Comparison of ENCODE assay signal across 22 mouse cellular contexts in genomic region chr11:115704648-115705047, GRCm38 (mm10).
"Had no signal": no experiment of that assay in that cellular context is flagged by ENCODE, and none has a peak within 500 bp of the region (broad histone marks: within the 10 kb centered on the region; RNA-seq: fewer than 3 reads in every experiment).

No protein-coding gene starts in this region.

- ATAC-seq: liver, postnatal 0 days; lung, postnatal 0 days had no signal

- H3K9ac ChIP-seq: kidney, embryonic 15.5 days; limb, embryonic 12.5 days; limb, embryonic 15.5 days; liver, embryonic 14.5 days; liver, postnatal 0 days; lung, embryonic 14.5 days had no signal

- H3K9me3 ChIP-seq: kidney, embryonic 15.5 days; limb, embryonic 12.5 days; limb, embryonic 15.5 days had no signal

- DNase-seq: kidney, adult 11 months; kidney, adult 8-10 months; kidney, postnatal 10 days; kidney, postnatal 36 days; left cerebral cortex, postnatal 4 days; liver, postnatal 0 days; lung, embryonic 14.5 days; midbrain, embryonic 14.5 days; right cerebral cortex, adult 18-20 months; right cerebral cortex, postnatal 14 days; right cerebral cortex, postnatal 4 days; thymus, adult 2 months; thymus, postnatal 14 days; thymus, postnatal 4 days had no signal

- H3K36me3 ChIP-seq: kidney, embryonic 15.5 days; limb, embryonic 12.5 days; limb, embryonic 15.5 days had no signal

- H3K4me3 ChIP-seq: kidney, embryonic 15.5 days; limb, embryonic 12.5 days; limb, embryonic 15.5 days had no signal

- H3K27me3 ChIP-seq: kidney, embryonic 15.5 days; limb, embryonic 12.5 days; limb, embryonic 15.5 days; megakaryocyte, embryonic 14.5 days had no signal

- H3K4me2 ChIP-seq: kidney, embryonic 15.5 days; limb, embryonic 12.5 days; limb, embryonic 15.5 days; lung, embryonic 14.5 days; midbrain, embryonic 11.5 days had no signal

- H3K27ac ChIP-seq: kidney, embryonic 15.5 days; limb, embryonic 12.5 days; limb, embryonic 15.5 days; liver, embryonic 14.5 days; stomach, postnatal 0 days had no signal
